Mouse (Mus musculus) liver, embryonic 14.5 days (tissue): ENCODE measurements around the gene Synpr.

ENCODE experiments used
- CTCF ChIP-seq: IDR thresholded peaks from 2 replicates; pipeline ENCODE4 v1.5.1; 2016; ENCODE audit warnings: antibody characterized with exemption, low read depth, control low read depth
- EP300 ChIP-seq: IDR thresholded peaks from 2 replicates; pipeline ENCODE4 v1.6.1; 2016; ENCODE audit warnings: antibody characterized with exemption, low read depth

DNA sequence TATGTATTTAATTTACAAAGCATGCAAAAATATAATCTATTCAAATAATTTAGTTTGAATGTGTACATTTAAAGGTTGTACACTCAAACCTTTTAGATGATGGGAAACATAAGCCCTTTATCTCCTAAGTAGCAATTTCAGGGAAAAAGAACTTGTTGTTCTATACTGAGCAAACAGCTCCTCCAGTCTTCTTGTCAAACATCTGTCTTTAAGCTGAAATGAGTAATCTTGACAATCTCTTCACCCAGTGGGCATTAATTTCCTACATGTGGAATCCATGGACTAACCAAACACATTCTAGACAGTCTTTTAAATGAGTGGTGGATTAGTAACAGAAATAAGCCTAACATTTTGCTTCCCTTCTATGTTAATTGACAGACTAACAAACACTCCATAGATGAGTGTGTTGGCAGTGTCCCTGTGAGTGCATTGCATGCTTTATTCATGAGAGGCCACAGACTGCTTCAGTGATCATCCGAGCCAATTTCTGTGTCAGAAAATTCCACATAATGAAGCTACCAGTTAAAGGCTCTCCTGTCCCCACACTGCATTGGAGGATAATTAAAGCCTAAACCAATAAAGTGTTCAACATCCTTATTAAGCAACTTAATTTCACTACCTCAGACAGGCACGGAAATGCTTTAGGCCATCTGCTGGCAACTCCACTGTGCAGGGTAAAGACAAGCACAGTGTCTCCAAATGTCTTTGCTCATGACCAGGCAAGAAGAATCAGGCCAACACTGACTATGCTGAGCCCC lies 367.1 kb downstream of the Synpr start:
- TF ChIP-seq CTCF: no peak
- no peak for TF ChIP-seq EP300
